Mouse (Mus musculus) G1E-ER4 (cell line): ENCODE measurements around the gene Wdfy4. TPM values are rescaled to one million over a fixed set of nuclear protein-coding genes. Genes with fewer than 3 reads are reported as not detected.

ENCODE experiments used
- GATA1 ChIP-seq: IDR thresholded peaks from one replicate; pipeline ENCODE4 v1.8.0; 2012; ENCODE audit warnings: low read length, inconsistent platforms
- polyA plus RNA-seq: library from polyadenylated mRNA; stranded (reverse); fragments of >175 nt; gene quantifications from 2 replicates; pipeline ENCODE4 v1.2.3, GENCODE M21; 2012

Gene Wdfy4
- polyA plus RNA-seq, 1 experiment: not detected

- no peak for TF ChIP-seq GATA1
Measured at GRCm38 (mm10) chr14:33203777-33204176, 18.5 kb upstream of the Wdfy4 start.

DNA sequence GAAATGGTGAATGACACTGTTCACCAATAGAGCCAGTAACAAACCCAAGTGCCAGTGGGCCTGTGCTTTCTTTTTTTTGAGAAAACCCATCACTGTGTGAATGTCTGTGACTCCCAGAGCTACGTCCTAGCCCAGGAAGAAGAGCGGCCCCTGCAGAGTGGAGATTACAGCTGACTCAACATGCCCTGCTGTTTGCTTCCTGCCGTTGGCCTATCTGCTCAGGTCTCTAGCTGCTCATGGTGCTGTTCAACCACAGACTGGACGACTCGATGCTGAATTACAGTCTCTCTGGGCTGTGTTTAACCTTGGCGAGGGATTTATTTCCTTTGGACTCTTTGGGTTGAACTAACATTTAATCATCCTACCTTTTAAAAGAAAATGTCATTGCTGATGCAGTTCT lies 17.6 kb upstream of the Wdfy4 start:
- TF ChIP-seq GATA1: no peak

- no peak for TF ChIP-seq GATA1
Measured at GRCm38 (mm10) chr14:33202161-33202560, 16.9 kb upstream of the Wdfy4 start.

GRCm38 (mm10) chr14:33194241-33194640 lies 8.9 kb upstream of the Wdfy4 start:
- no peak for TF ChIP-seq GATA1

DNA sequence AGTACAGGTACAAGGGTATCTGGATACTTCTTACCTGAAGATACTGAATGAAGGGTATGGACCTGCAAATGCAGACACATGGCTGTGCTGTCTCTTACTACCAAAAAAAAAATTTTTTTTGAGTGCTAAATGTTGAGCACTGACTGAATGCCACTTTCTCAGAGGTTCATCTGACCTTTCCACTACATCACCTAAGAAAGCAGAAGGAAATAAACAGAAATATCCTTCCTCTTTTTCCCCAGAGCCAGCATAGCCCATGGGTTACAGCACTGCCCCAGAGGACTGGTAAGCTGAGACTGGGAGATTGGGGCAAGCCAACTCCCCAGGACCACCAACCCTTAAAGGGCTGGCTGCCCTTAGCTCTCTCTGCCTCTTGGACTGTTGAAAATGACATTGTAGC lies 8.5 kb upstream of the Wdfy4 start:
- TF ChIP-seq GATA1: no peak

GRCm38 (mm10) chr14:33190646-33191045 lies 5.3 kb upstream of the Wdfy4 start:
- TF ChIP-seq GATA1: no peak

- TF ChIP-seq GATA1: no peak
Measured at GRCm38 (mm10) chr14:33189849-33190423, 4.6 kb upstream of the Wdfy4 start.

DNA sequence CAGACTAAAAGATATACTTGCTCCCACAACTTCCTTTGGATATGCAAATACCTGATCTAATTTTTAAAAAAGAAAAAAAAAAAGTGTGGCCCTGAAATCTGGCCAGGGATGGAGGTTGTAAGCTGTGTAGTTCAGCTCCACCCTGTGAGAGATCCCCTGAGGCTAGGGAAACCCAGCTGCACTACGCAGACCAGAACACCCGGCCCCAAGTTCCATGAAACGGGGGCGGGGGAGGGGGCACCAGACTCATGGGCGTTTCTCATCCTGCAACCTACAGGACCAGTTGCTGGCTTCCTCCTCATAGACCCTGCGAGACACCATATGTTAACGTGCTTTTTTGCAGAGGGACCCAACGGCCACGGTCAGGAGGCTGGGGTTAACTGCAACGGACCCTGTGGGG lies 3.9 kb upstream of the Wdfy4 start:
- no peak for TF ChIP-seq GATA1

DNA sequence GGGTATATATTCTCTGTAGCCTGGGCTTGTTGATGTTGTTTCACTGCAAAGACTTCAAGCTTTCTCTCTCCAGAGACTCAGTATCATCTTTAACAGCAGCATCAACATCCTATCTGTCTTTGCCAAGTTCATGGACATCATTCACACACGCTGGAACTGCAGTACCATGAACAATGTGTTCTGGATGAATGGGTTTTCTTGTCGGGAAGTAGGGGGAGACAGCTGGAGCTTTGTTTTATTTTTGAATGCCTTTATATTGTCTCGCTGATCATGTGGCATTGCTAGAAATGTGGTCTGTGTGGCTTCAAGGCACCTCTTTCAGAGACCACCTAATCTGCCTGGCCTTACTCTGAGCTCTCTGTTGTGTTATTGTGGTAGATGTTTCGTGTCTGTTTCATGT lies 1.9 kb upstream of the Wdfy4 start:
- TF ChIP-seq GATA1: no peak

GRCm38 (mm10) chr14:33180102-33180501 lies 5.2 kb downstream of the Wdfy4 start:
- TF ChIP-seq GATA1: no peak

DNA sequence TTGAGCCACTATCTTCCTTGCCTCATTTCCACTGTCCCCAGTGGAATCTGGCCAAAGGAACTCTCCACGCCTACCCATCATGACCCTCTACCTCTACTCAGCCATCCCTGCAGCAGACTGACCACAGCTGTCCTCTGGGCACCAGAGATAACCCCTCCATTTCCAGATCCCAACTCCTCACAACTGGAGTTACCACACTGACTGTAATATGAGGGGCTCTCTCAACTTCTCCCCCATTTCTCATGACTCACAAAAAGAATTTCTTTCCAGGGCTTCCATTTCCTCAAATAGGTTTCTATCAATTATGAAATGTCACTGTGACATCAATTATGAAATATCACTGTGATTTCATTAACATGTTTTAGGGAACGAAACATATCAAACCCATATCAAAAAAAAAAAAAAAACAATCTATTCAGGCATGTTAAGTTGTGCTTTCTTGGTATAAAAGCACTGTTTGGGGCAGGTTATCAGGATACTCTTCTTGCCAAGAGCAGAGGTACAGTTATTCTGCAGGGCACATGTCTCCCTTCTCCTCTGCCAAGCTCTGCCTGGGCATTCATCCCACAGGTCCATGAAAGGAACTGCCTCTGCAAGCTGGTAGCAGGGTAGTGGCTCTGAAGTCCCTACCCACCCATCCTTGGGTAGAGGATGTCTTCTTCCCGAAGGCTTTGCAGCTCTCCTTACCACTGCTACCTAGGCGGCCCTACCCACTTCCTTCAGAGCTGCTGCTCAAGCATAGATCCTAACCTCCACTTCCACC lies 10.1 kb downstream of the Wdfy4 start:
- TF ChIP-seq GATA1: no peak

DNA sequence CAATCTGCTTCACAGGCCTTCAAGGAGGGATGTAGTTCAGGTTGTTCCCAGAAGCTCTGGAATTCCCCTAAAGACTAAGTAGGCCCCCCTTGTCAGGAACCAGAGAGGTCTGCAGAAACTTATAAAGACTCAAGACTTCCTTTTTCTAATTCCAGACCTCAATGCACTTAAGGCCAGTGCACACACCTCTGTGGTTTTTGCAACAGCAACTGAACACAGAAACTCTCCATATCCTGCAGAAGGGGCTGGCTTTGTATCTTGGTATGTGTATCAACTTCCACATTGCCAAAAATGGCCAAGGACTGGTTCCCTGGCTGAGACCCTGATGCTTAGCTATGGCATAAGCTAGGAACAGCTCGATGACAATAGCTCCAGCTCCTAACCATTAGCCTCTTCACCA lies 13.4 kb downstream of the Wdfy4 start:
- TF ChIP-seq GATA1: no peak

GRCm38 (mm10) chr14:33168750-33169149 lies 16.6 kb downstream of the Wdfy4 start:
- no peak for TF ChIP-seq GATA1

DNA sequence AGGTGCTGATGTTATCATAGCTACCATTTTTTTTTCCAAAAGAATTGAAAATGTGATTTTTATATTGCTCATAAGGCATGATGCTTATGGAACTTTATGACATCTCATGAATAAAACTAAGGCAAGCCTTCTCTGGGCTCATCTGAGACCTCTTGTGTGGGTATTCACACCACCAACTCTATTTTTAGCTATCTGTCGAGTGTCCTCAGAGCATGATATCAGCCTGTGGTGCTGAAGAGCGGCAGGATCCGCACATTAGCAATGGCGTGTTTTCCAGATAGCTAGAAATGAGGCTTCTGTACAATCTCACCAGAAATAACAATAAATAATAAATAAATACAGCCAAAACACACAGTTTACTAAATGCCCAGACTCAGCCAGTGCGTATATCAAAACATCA lies 23.1 kb downstream of the Wdfy4 start:
- TF ChIP-seq GATA1: no peak

- TF ChIP-seq GATA1: no peak
Measured at GRCm38 (mm10) chr14:33158268-33158667, 27.0 kb downstream of the Wdfy4 start.

GRCm38 (mm10) chr14:33152941-33153340 lies 32.4 kb downstream of the Wdfy4 start:
- no peak for TF ChIP-seq GATA1

DNA sequence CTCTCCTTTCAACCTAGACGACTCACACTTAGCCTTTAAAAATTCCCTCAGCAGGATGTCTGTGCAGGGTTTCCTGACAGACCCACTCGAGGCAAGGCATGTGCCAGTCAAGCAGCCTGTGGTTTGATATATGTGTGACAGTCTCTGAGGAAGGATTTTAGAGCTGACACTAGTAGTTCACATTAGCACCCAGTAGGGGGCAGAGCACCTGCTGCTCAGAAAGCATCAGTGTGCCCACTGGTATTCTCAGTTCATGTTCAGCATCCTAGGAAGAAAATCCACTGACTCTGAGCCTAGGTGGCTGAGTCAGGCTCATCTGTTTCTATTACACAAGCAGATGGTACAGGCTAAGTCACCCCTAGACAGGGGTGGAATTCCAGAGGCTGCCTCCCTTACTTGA lies 39.0 kb downstream of the Wdfy4 start:
- no peak for TF ChIP-seq GATA1
